Mouse (Mus musculus) cortical plate, adult 2 months (tissue): ENCODE results near the gene Galns. TPM values are rescaled to one million over a fixed set of nuclear protein-coding genes. Genes with fewer than 3 reads are reported as not detected.

Experiments used
- H3K27ac ChIP-seq: fragments of 200-500 bp; 2 replicates; pipeline ENCODE4 v1.5.1; 2012; ENCODE audit warnings: low read length, control low read depth, inconsistent platforms; ENCODE audit not compliant: insufficient read depth
- H3K4me1 ChIP-seq: fragments of 200-500 bp; 2 replicates; pipeline ENCODE4 v1.6.1; 2011; ENCODE audit warnings: low read length; ENCODE audit not compliant: control insufficient read depth, insufficient read depth
- H3K4me3 ChIP-seq: fragments of 200-500 bp; 2 replicates; pipeline ENCODE4 v1.5.1; 2011; ENCODE audit warnings: mild to moderate bottlenecking, low read length, control low read depth; ENCODE audit not compliant: insufficient read depth
- CTCF ChIP-seq: fragments of 200-500 bp; IDR thresholded peaks from 2 replicates; pipeline ENCODE4 v1.5.1; 2011; ENCODE audit warnings: mild to moderate bottlenecking, control low read depth, low read length; ENCODE audit not compliant: insufficient read depth; ENCODE audit errors: extremely low read depth
- POLR2A ChIP-seq: fragments of 200-500 bp; IDR thresholded peaks from 2 replicates; pipeline ENCODE4 v1.6.1; 2011; ENCODE audit warnings: mild to moderate bottlenecking, low read length, control low read depth; ENCODE audit not compliant: insufficient read depth; ENCODE audit errors: extremely low read depth
- polyA plus RNA-seq: library from polyadenylated mRNA; depleted of rRNA; stranded (reverse); fragments of >200 nt; gene quantifications from 2 replicates; pipeline ENCODE4 v1.2.3, GENCODE M21; 2012

The Galns gene
- polyA plus RNA-seq, 1 experiment: 7.2 TPM

- Histone ChIP-seq H3K4me1 (no peaks in the 10 kb centered on the region), H3K4me3 (no peak overlapping the region), H3K27ac (no peak overlapping the region)
- TF ChIP-seq CTCF (no peak), POLR2A (no peak)
Observed at GRCm38 (mm10) chr8:122648192-122648970, 37.1 kb upstream of the Galns start.

DNA sequence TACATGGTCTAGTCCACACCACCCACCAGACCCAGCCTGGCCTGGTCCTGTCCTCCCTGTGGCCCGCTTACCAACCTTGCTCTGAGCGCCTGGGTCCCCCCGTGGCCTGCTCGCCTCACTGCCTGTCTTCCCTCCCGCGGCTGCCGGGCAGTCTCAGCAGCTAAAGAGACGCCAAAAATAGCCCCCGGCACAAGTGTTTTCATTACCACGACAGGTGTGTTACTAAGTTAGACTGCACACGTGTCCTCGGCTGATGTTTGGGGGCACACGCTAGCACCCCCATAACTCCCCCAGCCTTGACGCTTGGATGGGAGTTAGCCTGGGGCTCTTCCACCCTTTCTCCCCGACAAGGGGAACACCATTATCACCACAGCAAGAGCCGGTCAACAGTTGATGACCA lies 35.1 kb upstream of the Galns start:
- TF ChIP-seq POLR2A (no peak), CTCF (no peak)
- no peak overlapping the region for H3K4me3 ChIP-seq
- H3K27ac ChIP-seq: no peak overlapping the region
- peaks cover 4% of the 10 kb centered on the region; the same call in 1 of the 2 replicates for H3K4me1 ChIP-seq

- TF ChIP-seq POLR2A (no peak), CTCF (no peak)
- Histone ChIP-seq H3K27ac (no peak overlapping the region), H3K4me1 (peaks cover 8% of the 10 kb centered on the region), H3K4me3 (no peak overlapping the region)
Observed at GRCm38 (mm10) chr8:122644175-122644954, 33.1 kb upstream of the Galns start.

DNA sequence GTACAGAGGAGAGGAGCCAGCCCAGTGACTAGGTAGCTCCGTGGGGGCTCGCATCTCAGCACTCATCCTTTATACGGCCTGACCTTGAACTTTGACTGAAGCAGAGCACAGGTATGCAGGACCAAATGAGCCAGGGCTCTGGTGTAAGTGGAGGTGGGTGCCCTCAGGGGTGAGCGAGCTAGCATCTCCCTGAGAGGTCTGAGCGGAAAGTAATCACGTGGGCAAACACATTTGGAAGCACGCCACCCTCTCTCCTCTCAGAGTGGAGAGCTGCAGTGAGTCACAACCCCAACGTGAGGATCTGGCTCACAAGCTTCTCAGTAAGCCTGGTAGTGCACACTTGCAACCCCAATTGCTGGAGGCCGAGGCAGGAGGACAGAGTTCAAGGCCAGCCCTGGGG lies 30.8 kb upstream of the Galns start:
- H3K4me3 ChIP-seq: no peak overlapping the region
- H3K27ac ChIP-seq: no peak overlapping the region
- TF ChIP-seq CTCF (no peak), POLR2A (no peak)
- peaks cover 10% of the 10 kb centered on the region for H3K4me1 ChIP-seq

- H3K27ac ChIP-seq: no peak overlapping the region
- TF ChIP-seq CTCF (peak; percentile 24; the same call in 1 of the 2 replicates), POLR2A (no peak)
- no peak overlapping the region for H3K4me3 ChIP-seq
- peaks cover 11% of the 10 kb centered on the region for H3K4me1 ChIP-seq
Observed at GRCm38 (mm10) chr8:122641406-122641805, 30.1 kb upstream of the Galns start.

- Histone ChIP-seq H3K4me3 (no peak overlapping the region), H3K27ac (no peak overlapping the region), H3K4me1 (peaks cover 11% of the 10 kb centered on the region)
- TF ChIP-seq POLR2A: no peak
- TF ChIP-seq CTCF: no peak
Observed at GRCm38 (mm10) chr8:122640825-122641224, 29.6 kb upstream of the Galns start.

- TF ChIP-seq POLR2A (no peak), CTCF (no peak)
- H3K27ac ChIP-seq: no peak overlapping the region
- peaks cover 11% of the 10 kb centered on the region for H3K4me1 ChIP-seq
- no peak overlapping the region for H3K4me3 ChIP-seq
Observed at GRCm38 (mm10) chr8:122639521-122640248, 28.4 kb upstream of the Galns start.

- no peak for TF ChIP-seq POLR2A
- no peak for TF ChIP-seq CTCF
- Histone ChIP-seq H3K27ac (no peak overlapping the region), H3K4me1 (peaks cover 11% of the 10 kb centered on the region), H3K4me3 (no peak overlapping the region)
Observed at GRCm38 (mm10) chr8:122638601-122639000, 27.3 kb upstream of the Galns start.

- no peak for TF ChIP-seq CTCF
- H3K4me1 ChIP-seq: peaks cover 9% of the 10 kb centered on the region
- H3K27ac ChIP-seq: no peak overlapping the region
- H3K4me3 ChIP-seq: no peak overlapping the region
Observed at GRCm38 (mm10) chr8:122637230-122637629, 26.0 kb upstream of the Galns start.
